Mouse (Mus musculus) v-Abl transformed pro-B cells (cell line): ENCODE results near the gene Apoa5.
"Not testable (repeated sequence)": the region's sequence is repeated elsewhere in the genome, so short reads cannot be mapped to it uniquely, and the experiment has no call there.

ENCODE experiments used
- in situ Hi-C, 2 experiments: fragments of 400-800 bp; cut with MboI; formaldehyde crosslinking; loops; one replicate each; pipeline ENCODE4 v1.15.1; 2025; ENCODE audit not compliant: unreplicated experiment in 2 of 2

Gene Apoa5

GRCm38 (mm10) chr9:46319886-46320285, 51.5 kb downstream of the Apoa5 start, which contains the start of gene 4931429L15Rik:
TSS of gene 4931429L15Rik (minus strand) at chr9:46319986.
- in situ Hi-C loops, result not testable (repeated sequence)

GRCm38 (mm10) chr9:46320461-46320860, 52.0 kb downstream of the Apoa5 start:
- in situ Hi-C loops, result no loop called here
